Comparison of ENCODE assay signal across 8 mouse cellular contexts in the genomic region with DNA sequence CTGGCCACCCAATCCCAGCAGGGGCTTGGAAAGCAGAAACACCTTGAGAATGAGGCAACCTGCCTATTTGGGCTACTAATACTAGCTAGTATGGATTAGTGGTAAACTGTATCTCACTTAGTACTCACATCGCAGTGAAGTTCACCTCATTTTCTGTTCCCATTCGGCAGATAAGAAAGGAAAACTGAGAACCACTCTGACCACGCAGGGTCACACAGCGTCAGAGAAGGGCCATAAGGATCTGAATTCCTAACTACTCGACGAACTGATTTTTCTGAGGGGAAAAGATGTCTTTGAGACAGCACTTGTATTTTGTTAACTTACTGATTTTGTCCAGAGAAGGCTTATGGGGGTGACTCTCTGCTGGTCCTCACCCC. TPM values are rescaled to one million over a fixed set of nuclear protein-coding genes. Genes with fewer than 3 reads are reported as not detected.
DNase-seq lines count a peak whose midpoint lies in the region; ATAC-seq and TF ChIP-seq lines count a peak whose summit lies in the region.

No protein-coding gene starts in this region.

- peak overlapping the region; percentile 99 for H3K9ac ChIP-seq in lung, embryonic 16.5 days (ENCODE audit: low read length)
- H3K9ac ChIP-seq in limb, embryonic 12.5 days (replicated peaks), result peak overlapping the region; percentile 96

- peak overlapping the region; percentile 100 for H3K27ac ChIP-seq in lung, embryonic 16.5 days (ENCODE audit: low read length)
- peak overlapping the region; percentile 98 for H3K27ac ChIP-seq in forebrain, embryonic 10.5 days
- peak overlapping the region; percentile 99 for H3K27ac ChIP-seq in limb, embryonic 12.5 days
- peak overlapping the region; percentile 100 for H3K27ac ChIP-seq in olfactory bulb, adult 2 months (ENCODE audit: insufficient read depth, low read depth, low read length)

- 25% methylated on average over 6 of the region's 6 CpGs for WGBS in lung, embryonic 16.5 days
- WGBS in forebrain, embryonic 10.5 days, result 31% methylated on average over 6 of the region's 6 CpGs
- 27% methylated on average over 6 of the region's 6 CpGs for WGBS in limb, embryonic 12.5 days
- 31% methylated on average over 6 of the region's 6 CpGs for WGBS in olfactory bulb, adult 2 months

- H3K4me3 ChIP-seq in lung, embryonic 16.5 days (ENCODE audit: low read length), result peak overlapping the region; percentile 98
- peak overlapping the region; percentile 87 for H3K4me3 ChIP-seq in forebrain, embryonic 10.5 days
- peak overlapping the region; percentile 91 for H3K4me3 ChIP-seq in limb, embryonic 12.5 days (replicated peaks)
- H3K4me3 ChIP-seq in olfactory bulb, adult 2 months (ENCODE audit: insufficient read depth, low read depth, low read length), result peak overlapping the region; percentile 99

- no peaks in the 10 kb centered on the region for H3K27me3 ChIP-seq in lung, embryonic 16.5 days (ENCODE audit: control insufficient read depth, insufficient read depth, low read depth, low read length)
- H3K27me3 ChIP-seq in forebrain, embryonic 10.5 days (ENCODE audit: poor library complexity, severe bottlenecking), result no peaks in the 10 kb centered on the region; the same call in 1 of the 2 replicates
- no peaks in the 10 kb centered on the region for H3K27me3 ChIP-seq in limb, embryonic 12.5 days

- H3K4me1 ChIP-seq in lung, embryonic 16.5 days (replicated peaks; ENCODE audit: control insufficient read depth, insufficient read depth, low read length), result peaks cover 17% of the 10 kb centered on the region
- H3K4me1 ChIP-seq in forebrain, embryonic 10.5 days, result peaks cover 25% of the 10 kb centered on the region
- peaks cover 12% of the 10 kb centered on the region for H3K4me1 ChIP-seq in limb, embryonic 12.5 days (replicated peaks)
- H3K4me1 ChIP-seq in olfactory bulb, adult 2 months (ENCODE audit: control insufficient read depth, insufficient read depth, low read length), result peaks cover 10% of the 10 kb centered on the region

- H3K9me3 ChIP-seq in lung, embryonic 16.5 days (ENCODE audit: control insufficient read depth, low read length), result no peaks in the 10 kb centered on the region
- no peaks in the 10 kb centered on the region for H3K9me3 ChIP-seq in forebrain, embryonic 10.5 days
- H3K9me3 ChIP-seq in limb, embryonic 12.5 days, result no peaks in the 10 kb centered on the region

- peak overlapping the region; percentile 93 for H3K4me2 ChIP-seq in lung, embryonic 16.5 days (ENCODE audit: low read depth, low read length)
- peak overlapping the region; percentile 92 for H3K4me2 ChIP-seq in limb, embryonic 12.5 days

- no peak for DNase-seq in lung, postnatal 25 days (ENCODE audit: low spot score)
- no peak for DNase-seq in forebrain, embryonic 10.5 days (ENCODE audit: extremely low spot score, low spot score)
- DNase-seq in urinary bladder, postnatal 4 days (ENCODE audit: low spot score in 2 of 2), result no peak
- DNase-seq in left cerebral cortex, adult 9 months (ENCODE audit: low spot score in 2 of 2), result no peak
- no peak for DNase-seq in layer of hippocampus, adult 9-10 months (ENCODE audit: low spot score)

- no peak for TF ChIP-seq CTCF in olfactory bulb, adult 2 months (IDR thresholded peaks at IDR 0.05; ENCODE audit: insufficient read depth, low read depth, low read length)

- no peak for ATAC-seq in lung, embryonic 16.5 days (ENCODE audit: low read depth)
- ATAC-seq in limb, embryonic 12.5 days (ENCODE audit: insufficient number of reproducible peaks, insufficient read depth, low FRiP score, low TSS enrichment, low read depth), result no peak

- H3K36me3 ChIP-seq in lung, embryonic 16.5 days (ENCODE audit: control insufficient read depth, insufficient read depth, low read length), result no peaks in the 10 kb centered on the region
- H3K36me3 ChIP-seq in forebrain, embryonic 10.5 days (replicated peaks), result no peaks in the 10 kb centered on the region
- no peaks in the 10 kb centered on the region for H3K36me3 ChIP-seq in limb, embryonic 12.5 days

- no peak for TF ChIP-seq POLR2A in olfactory bulb, adult 2 months (IDR thresholded peaks at IDR 0.05; ENCODE audit: insufficient read depth, low read depth, low read length)

RNA-seq across cellular contexts. Expression of a gene that starts 0.9 kb away (rescaled TPM):
- 61.6 and 65.2 TPM in 2 replicates for polyA plus RNA-seq in lung, embryonic 16.5 days (2015; fragmentation: Nextera tagmentation; extraction: Ambion mirVana)
- polyA plus RNA-seq in forebrain, embryonic 10.5 days (2016; fragmentation: Nextera tagmentation; extraction: Ambion mirVana), result 22.4 and 23.2 TPM in 2 replicates
- polyA plus RNA-seq in limb, embryonic 12.5 days (2016; fragmentation: Nextera tagmentation; extraction: Ambion mirVana), result 30.3 and 32.0 TPM in 2 replicates
- polyA plus RNA-seq in olfactory bulb, adult 2 months (2012; ENCODE audit: insufficient read depth, insufficient read length, low replicate concordance, missing spikeins), result 95.0 and 201 TPM in 2 replicates
